ENCODE assay signal across 9 mouse cellular contexts in the genomic region with DNA sequence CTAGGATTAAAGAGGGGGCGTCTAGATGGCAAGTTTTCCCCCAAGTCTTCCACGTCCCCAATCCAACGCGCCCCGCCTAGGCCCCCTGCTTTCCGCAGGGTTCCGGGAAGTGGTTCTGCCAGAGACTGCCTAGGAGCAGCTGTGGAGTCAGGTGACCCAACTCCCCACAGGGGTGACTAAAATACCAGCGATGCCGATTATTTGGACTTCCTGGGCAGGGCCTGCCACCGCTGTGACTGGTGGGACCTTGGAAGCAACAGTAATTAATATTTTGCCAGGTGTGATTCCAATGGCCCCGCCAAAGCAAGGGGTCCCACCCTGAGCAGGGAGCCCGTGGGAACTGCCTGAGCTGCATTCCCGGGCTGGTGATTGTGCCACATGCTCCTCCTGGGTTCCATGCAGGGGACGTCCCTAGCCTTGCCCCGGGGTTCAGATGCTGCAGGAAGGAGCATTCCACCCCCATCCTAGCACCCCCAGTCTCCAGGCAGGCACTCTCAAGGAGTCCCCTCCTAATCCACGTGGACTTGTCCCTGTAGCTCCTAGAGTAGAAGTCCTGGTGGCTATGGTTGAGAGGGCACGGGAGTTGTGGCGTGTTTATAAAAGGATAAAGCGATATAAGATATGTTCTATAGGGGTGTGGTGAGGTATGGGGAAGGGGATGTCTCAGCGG. TPM values are rescaled to one million over a fixed set of nuclear protein-coding genes. Genes with fewer than 3 reads are reported as not detected.
DNase-seq lines count a peak whose midpoint lies in the region; ATAC-seq lines count a peak whose summit lies in the region.
"Had no signal": no experiment of that assay in that cellular context is flagged by ENCODE, and none has a peak within 500 bp of the region (broad histone marks: within the 10 kb centered on the region; RNA-seq: fewer than 3 reads in every experiment).

No protein-coding gene starts in this region.

- no peak overlapping the region for H3K27ac ChIP-seq in embryonic facial prominence, embryonic 13.5 days
- H3K27ac ChIP-seq in intestine, embryonic 15.5 days: no peak overlapping the region
- no peak overlapping the region for H3K27ac ChIP-seq in midbrain, embryonic 12.5 days (replicated peaks)

- DNase-seq in gastrocnemius, postnatal 14 days: peak; percentile 23
- DNase-seq in gastrocnemius, adult 8-10 months (ENCODE audit: low spot score in 2 of 2): no peak
- DNase-seq in frontal cortex, postnatal 10 days (ENCODE audit: low spot score in 2 of 2): no peak
- no peak for DNase-seq in spleen, adult 18-20 months
- DNase-seq in layer of hippocampus, adult 11-12 months (ENCODE audit: low spot score): no peak

- WGBS in embryonic facial prominence, embryonic 13.5 days: 27% methylated on average over 20 of the region's 20 CpGs
- 27% methylated on average over 20 of the region's 20 CpGs for WGBS in intestine, embryonic 15.5 days
- 37% methylated on average over 20 of the region's 20 CpGs for WGBS in midbrain, embryonic 12.5 days

- no peaks in the 10 kb centered on the region for H3K9me3 ChIP-seq in embryonic facial prominence, embryonic 13.5 days
- no peaks in the 10 kb centered on the region for H3K9me3 ChIP-seq in intestine, embryonic 15.5 days
- H3K9me3 ChIP-seq in midbrain, embryonic 12.5 days: no peaks in the 10 kb centered on the region
- H3K9me3 ChIP-seq: G1E had no signal

- ATAC-seq in embryonic facial prominence, embryonic 13.5 days (ENCODE audit: insufficient number of reproducible peaks, insufficient read depth, low FRiP score, low TSS enrichment, low read depth): peak; percentile 69; the same call in 1 of the 2 replicates
- ATAC-seq in intestine, embryonic 15.5 days: peak; percentile 70
- no peak for ATAC-seq in midbrain, embryonic 12.5 days (ENCODE audit: low FRiP score, low read depth)

- peak overlapping the region; percentile 54 for H3K4me2 ChIP-seq in embryonic facial prominence, embryonic 13.5 days
- H3K4me2 ChIP-seq in intestine, embryonic 15.5 days (replicated peaks): peak overlapping the region; percentile 50
- H3K4me2 ChIP-seq in midbrain, embryonic 12.5 days (replicated peaks): peak overlapping the region; percentile 15; the same call in 1 of the 2 replicates

- no peaks in the 10 kb centered on the region for H3K36me3 ChIP-seq in embryonic facial prominence, embryonic 13.5 days
- no peaks in the 10 kb centered on the region for H3K36me3 ChIP-seq in intestine, embryonic 15.5 days
- H3K36me3 ChIP-seq in midbrain, embryonic 12.5 days: no peaks in the 10 kb centered on the region
- H3K36me3 ChIP-seq: G1E had no signal

- no peaks in the 10 kb centered on the region for H3K27me3 ChIP-seq in embryonic facial prominence, embryonic 13.5 days
- H3K27me3 ChIP-seq in intestine, embryonic 15.5 days (replicated peaks): no peaks in the 10 kb centered on the region
- H3K27me3 ChIP-seq in midbrain, embryonic 12.5 days: no peaks in the 10 kb centered on the region

- intact Hi-C loops in gastrocnemius, postnatal 14 days (cut with DNase I; ENCODE audit: low total_unique reads): no loop called here

- peaks cover 9% of the 10 kb centered on the region for H3K4me1 ChIP-seq in embryonic facial prominence, embryonic 13.5 days
- peaks cover 13% of the 10 kb centered on the region for H3K4me1 ChIP-seq in intestine, embryonic 15.5 days (replicated peaks)
- 0 out of 2 replicates have a peak, but pooled peaks cover 7% of the 10 kb centered on the region for H3K4me1 ChIP-seq in midbrain, embryonic 12.5 days

- no peak overlapping the region for H3K9ac ChIP-seq in embryonic facial prominence, embryonic 13.5 days
- H3K9ac ChIP-seq in intestine, embryonic 15.5 days: no peak overlapping the region
- no peak overlapping the region for H3K9ac ChIP-seq in midbrain, embryonic 12.5 days (replicated peaks)

- peak overlapping the region; percentile 26 for H3K4me3 ChIP-seq in embryonic facial prominence, embryonic 13.5 days
- 0 out of 2 replicates have a peak overlapping the region, but pooled peaks have one; percentile 1 for H3K4me3 ChIP-seq in intestine, embryonic 15.5 days (replicated peaks)
- no peak overlapping the region for H3K4me3 ChIP-seq in midbrain, embryonic 12.5 days

RNA-seq across cellular contexts. Expression of a gene that starts 28.5 kb away (rescaled TPM):
- total RNA-seq in gastrocnemius, postnatal 14 days (2021): 1 to 10 TPM; 1.3 to 2.2 TPM
- total RNA-seq in gastrocnemius, adult 8-10 months (2022): under 1 TPM; 0.19 to 0.74 (median 0.41) TPM
- polyA plus RNA-seq in embryonic facial prominence, embryonic 13.5 days (2015; fragmentation: Nextera tagmentation; extraction: Ambion mirVana): 1.1 and 2.0 TPM in 2 replicates
- 8.7 and 9.0 TPM in 2 replicates for polyA plus RNA-seq in intestine, embryonic 15.5 days (2015; fragmentation: Nextera tagmentation; extraction: Ambion mirVana)
- 1.7 and 2.7 TPM in 2 replicates for polyA plus RNA-seq in midbrain, embryonic 12.5 days (2016; fragmentation: Nextera tagmentation; extraction: Ambion mirVana)

RNA-seq across cellular contexts. Expression of a gene that starts 31.5 kb away (rescaled TPM):
- total RNA-seq in gastrocnemius, postnatal 14 days (2021): 10 to 100 TPM; 74.8 to 76.8 TPM
- total RNA-seq in gastrocnemius, adult 8-10 months (2022): 10 to 100 TPM; 46.2 to 86.0 (median 80.1) TPM
- polyA plus RNA-seq in embryonic facial prominence, embryonic 13.5 days (2015; fragmentation: Nextera tagmentation; extraction: Ambion mirVana): 349 and 460 TPM in 2 replicates
- polyA plus RNA-seq in intestine, embryonic 15.5 days (2015; fragmentation: Nextera tagmentation; extraction: Ambion mirVana): 366 and 397 TPM in 2 replicates
- polyA plus RNA-seq in midbrain, embryonic 12.5 days (2016; fragmentation: Nextera tagmentation; extraction: Ambion mirVana): 407 and 436 TPM in 2 replicates

RNA-seq across cellular contexts. Expression of a gene that starts 42.8 kb away (rescaled TPM):
- 10 to 100 TPM; 15.6 to 17.5 TPM for total RNA-seq in gastrocnemius, postnatal 14 days (2021)
- total RNA-seq in gastrocnemius, adult 8-10 months (2022): 10 to 100 TPM; 10.7 to 17.5 (median 14.9) TPM
- polyA plus RNA-seq in embryonic facial prominence, embryonic 13.5 days (2015; fragmentation: Nextera tagmentation; extraction: Ambion mirVana): 87.2 and 89.2 TPM in 2 replicates
- polyA plus RNA-seq in intestine, embryonic 15.5 days (2015; fragmentation: Nextera tagmentation; extraction: Ambion mirVana): 57.0 and 63.2 TPM in 2 replicates
- 80.7 and 85.6 TPM in 2 replicates for polyA plus RNA-seq in midbrain, embryonic 12.5 days (2016; fragmentation: Nextera tagmentation; extraction: Ambion mirVana)
